Mouse (Mus musculus): ENCODE measurements around the gene Mlh1. TPM values are rescaled to one million over a fixed set of nuclear protein-coding genes. Genes with fewer than 3 reads are reported as not detected.

The Mlh1 gene
- total and polyA plus RNA-seq, 2 experiments from 2014 or later: 16.1 to 19.4 TPM

DNA sequence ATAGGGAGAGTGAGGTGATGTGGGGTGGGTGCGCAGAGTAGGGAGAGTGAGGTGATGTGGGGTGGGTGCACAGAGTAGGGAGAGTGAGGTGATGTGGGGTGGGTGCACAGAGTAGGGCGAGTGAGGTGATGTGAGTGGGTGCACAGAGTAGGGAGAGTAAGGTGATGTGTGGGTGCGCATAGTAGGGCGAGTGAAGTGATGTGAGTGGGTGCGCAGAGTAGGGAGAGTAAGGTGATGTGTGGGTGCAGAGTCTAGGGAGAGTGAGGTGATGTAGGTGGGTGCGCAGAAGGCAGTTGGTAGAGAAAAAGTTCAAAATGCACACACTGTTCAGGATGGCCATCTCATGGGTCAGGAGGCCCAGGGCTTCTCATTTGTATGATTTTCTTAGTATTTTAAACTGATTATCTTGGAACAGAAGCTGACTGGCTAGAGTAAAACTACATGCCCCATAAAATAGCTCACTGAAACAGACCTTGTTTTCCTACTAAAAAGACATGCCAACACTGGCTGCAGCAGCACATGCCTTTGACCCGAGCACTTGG, 62.4 kb downstream of the Mlh1 start:
- no peak overlapping the region for H3K4me3 ChIP-seq (ENCODE audit: low read length)
- no peak overlapping the region for H3K27ac ChIP-seq
- H3K9me3 ChIP-seq (ENCODE audit: low read length): no peaks in the 10 kb centered on the region
- H3K36me3 ChIP-seq (ENCODE audit: insufficient read depth, low read length): peaks cover 4% of the 10 kb centered on the region; the same call in 1 of the 2 replicates
- H3K4me1 ChIP-seq (ENCODE audit: insufficient read depth, low read length): no peaks in the 10 kb centered on the region
- H3K27me3 ChIP-seq (ENCODE audit: insufficient read depth, low read length): no peaks in the 10 kb centered on the region
- H3K9ac ChIP-seq (replicated peaks; ENCODE audit: low read length): no peak overlapping the region
- WGBS: 94% methylated on average over 7 of the region's 7 CpGs
- H3K4me2 ChIP-seq (ENCODE audit: low read depth, low read length): no peak overlapping the region
- no peak for DNase-seq (ENCODE audit: low spot score)
- TF ChIP-seq CTCF (IDR thresholded peaks at IDR 0.05; ENCODE audit: low read depth): no peak
- ATAC-seq: no peak

DNA sequence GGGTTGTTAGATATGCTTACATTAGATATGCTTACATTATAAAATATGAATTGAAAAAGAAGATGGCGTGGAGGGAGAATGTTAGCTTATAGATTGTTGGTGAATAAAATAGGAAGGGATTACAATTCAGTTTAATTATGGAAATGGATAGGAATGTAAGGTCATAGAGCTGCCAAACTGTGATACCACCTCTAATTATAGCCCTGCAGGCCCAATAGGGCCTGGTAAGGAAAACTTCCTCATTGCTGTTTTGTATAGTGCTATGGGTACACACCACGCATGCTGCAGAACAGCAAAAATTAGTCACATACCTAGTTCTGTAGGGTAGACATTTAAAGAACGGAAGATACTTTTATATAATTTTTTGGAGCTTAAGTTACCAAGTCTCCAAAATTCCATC, 63.4 kb downstream of the Mlh1 start:
- H3K36me3 ChIP-seq (ENCODE audit: insufficient read depth, low read length): peaks cover 4% of the 10 kb centered on the region; the same call in 1 of the 2 replicates

GRCm38 (mm10) chr9:111207683-111208082, 63.9 kb downstream of the Mlh1 start:
- DNase-seq (ENCODE audit: low spot score) (no peak), ATAC-seq (no peak)
- no peak for TF ChIP-seq CTCF (IDR thresholded peaks at IDR 0.05; ENCODE audit: low read depth)
- Histone ChIP-seq H3K36me3 (ENCODE audit: insufficient read depth, low read length) (peaks cover 4% of the 10 kb centered on the region; the same call in 1 of the 2 replicates), H3K4me1 (ENCODE audit: insufficient read depth, low read length) (no peaks in the 10 kb centered on the region), H3K4me2 (ENCODE audit: low read depth, low read length) (no peak overlapping the region), H3K9ac (replicated peaks; ENCODE audit: low read length) (no peak overlapping the region), H3K27ac (no peak overlapping the region), H3K4me3 (ENCODE audit: low read length) (no peak overlapping the region), H3K9me3 (ENCODE audit: low read length) (no peaks in the 10 kb centered on the region), H3K27me3 (ENCODE audit: insufficient read depth, low read length) (no peaks in the 10 kb centered on the region)
- WGBS: 51% methylated on average over 3 of the region's 3 CpGs

More for the DNA sequence above, 63.4 kb downstream of the Mlh1 start:
- no peak overlapping the region for H3K27ac ChIP-seq
- H3K4me1 ChIP-seq (ENCODE audit: insufficient read depth, low read length): no peaks in the 10 kb centered on the region
- H3K4me3 ChIP-seq (ENCODE audit: low read length): no peak overlapping the region
- no peak for DNase-seq (ENCODE audit: low spot score)
- H3K9me3 ChIP-seq (ENCODE audit: low read length): no peaks in the 10 kb centered on the region
- H3K27me3 ChIP-seq (ENCODE audit: insufficient read depth, low read length): no peaks in the 10 kb centered on the region
- no peak overlapping the region for H3K9ac ChIP-seq (replicated peaks; ENCODE audit: low read length)
- no peak for ATAC-seq
- no peak overlapping the region for H3K4me2 ChIP-seq (ENCODE audit: low read depth, low read length)
- 95% methylated on average over 3 of the region's 3 CpGs for WGBS
- no peak for TF ChIP-seq CTCF (IDR thresholded peaks at IDR 0.05; ENCODE audit: low read depth)

DNA sequence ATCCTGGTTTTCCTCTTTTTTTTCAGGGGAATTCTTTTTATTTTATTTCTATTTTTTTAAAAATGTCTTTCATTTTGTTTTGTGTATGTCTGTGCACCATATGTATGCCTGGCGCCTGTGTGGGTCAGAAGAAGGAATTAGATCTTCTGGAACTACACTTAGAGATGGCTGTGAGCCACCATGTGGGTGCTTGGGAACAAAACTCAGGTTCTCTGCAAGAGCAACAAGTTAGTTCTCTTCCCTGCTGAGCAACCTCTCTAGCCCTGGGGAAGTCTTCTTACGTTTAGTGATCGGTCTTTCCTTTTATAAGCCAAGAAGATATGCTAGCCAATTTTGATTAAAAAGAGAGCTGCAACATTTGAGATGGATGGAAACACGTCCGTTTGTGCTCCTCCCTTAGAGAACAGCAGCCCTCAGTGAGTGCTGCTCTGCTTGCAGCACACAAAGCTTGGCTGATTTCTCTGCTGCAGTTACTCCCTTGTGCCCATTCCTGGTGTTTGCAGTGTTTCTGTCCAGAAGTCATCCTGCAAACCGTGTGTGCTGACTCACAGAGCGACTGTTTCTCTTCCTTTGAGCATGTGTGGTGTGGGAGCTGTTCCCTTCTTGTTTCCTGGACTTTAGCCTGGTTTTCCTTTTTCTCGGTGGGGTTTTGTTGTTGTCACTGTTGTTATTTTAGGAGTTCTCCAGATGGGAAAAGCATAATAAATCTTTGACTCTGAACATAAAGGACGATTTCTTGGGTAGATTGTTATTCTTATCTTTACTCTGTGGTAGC, 66.8 kb downstream of the Mlh1 start:
- Histone ChIP-seq H3K27me3 (ENCODE audit: insufficient read depth, low read length) (no peaks in the 10 kb centered on the region), H3K36me3 (ENCODE audit: insufficient read depth, low read length) (peaks cover 4% of the 10 kb centered on the region; the same call in 1 of the 2 replicates), H3K4me2 (ENCODE audit: low read depth, low read length) (no peak overlapping the region), H3K4me3 (ENCODE audit: low read length) (no peak overlapping the region), H3K4me1 (ENCODE audit: insufficient read depth, low read length) (no peaks in the 10 kb centered on the region), H3K27ac (no peak overlapping the region), H3K9me3 (ENCODE audit: low read length) (no peaks in the 10 kb centered on the region), H3K9ac (replicated peaks; ENCODE audit: low read length) (no peak overlapping the region)
- WGBS: 69% methylated on average over 9 of the region's 9 CpGs
- no peak for ATAC-seq
- DNase-seq (ENCODE audit: low spot score): no peak
- TF ChIP-seq CTCF (IDR thresholded peaks at IDR 0.05; ENCODE audit: low read depth): no peak

DNA sequence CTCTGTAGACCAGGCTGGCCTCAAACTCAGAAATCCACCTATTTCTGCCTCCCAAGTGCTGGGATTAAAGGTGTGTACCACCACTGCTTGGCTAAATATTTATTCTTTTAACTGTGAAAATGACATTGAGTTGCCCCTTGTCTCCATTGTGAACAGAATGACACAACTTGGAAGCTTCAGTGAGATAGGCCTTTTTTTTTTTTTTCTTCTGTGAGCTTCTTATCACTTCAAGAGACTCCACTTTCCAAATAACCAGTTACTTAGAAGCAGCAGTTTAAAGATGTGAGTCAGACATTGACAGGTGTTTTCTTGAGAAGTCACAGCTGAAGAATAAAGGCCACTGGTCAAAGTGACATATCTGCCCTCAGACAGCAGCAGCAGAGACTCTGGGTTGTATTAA, 71.4 kb downstream of the Mlh1 start:
- no peak for DNase-seq (ENCODE audit: low spot score)
- no peak overlapping the region for H3K4me3 ChIP-seq (ENCODE audit: low read length)
- H3K4me1 ChIP-seq (ENCODE audit: insufficient read depth, low read length): no peaks in the 10 kb centered on the region
- TF ChIP-seq CTCF (IDR thresholded peaks at IDR 0.05; ENCODE audit: low read depth): no peak
- no peaks in the 10 kb centered on the region for H3K9me3 ChIP-seq (ENCODE audit: low read length)
- no peak overlapping the region for H3K27ac ChIP-seq
- H3K9ac ChIP-seq (replicated peaks; ENCODE audit: low read length): no peak overlapping the region
- H3K36me3 ChIP-seq (ENCODE audit: insufficient read depth, low read length): no peaks in the 10 kb centered on the region
- H3K27me3 ChIP-seq (ENCODE audit: insufficient read depth, low read length): no peaks in the 10 kb centered on the region
- ATAC-seq: no peak
- H3K4me2 ChIP-seq (ENCODE audit: low read depth, low read length): no peak overlapping the region

DNA sequence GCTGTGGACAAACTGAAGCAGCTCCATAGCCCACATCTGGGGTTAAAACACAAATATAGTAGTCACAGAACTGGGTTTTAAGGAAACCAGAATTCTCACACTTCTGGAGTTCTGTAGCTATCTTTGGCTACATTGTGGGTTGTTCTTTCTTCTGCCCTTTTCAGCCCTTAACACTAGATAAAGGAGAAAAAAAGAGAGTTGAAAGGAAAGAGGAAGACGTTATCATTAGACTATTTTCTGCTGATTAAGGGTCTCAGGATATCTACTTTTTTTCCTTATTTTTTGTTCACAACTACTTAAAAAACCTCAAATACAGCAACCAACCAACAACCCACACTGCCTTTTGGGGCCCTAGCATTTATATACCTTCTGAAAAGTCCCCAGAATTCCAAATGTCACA, 73.3 kb downstream of the Mlh1 start:
- Histone ChIP-seq H3K9me3 (ENCODE audit: low read length) (no peaks in the 10 kb centered on the region), H3K27ac (no peak overlapping the region), H3K36me3 (ENCODE audit: insufficient read depth, low read length) (no peaks in the 10 kb centered on the region), H3K9ac (replicated peaks; ENCODE audit: low read length) (no peak overlapping the region), H3K27me3 (ENCODE audit: insufficient read depth, low read length) (no peaks in the 10 kb centered on the region), H3K4me1 (ENCODE audit: insufficient read depth, low read length) (no peaks in the 10 kb centered on the region), H3K4me2 (ENCODE audit: low read depth, low read length) (no peak overlapping the region), H3K4me3 (ENCODE audit: low read length) (no peak overlapping the region)
- 78% methylated on average over 1 of the region's 1 CpGs for WGBS
- no peak for ATAC-seq
- DNase-seq (ENCODE audit: low spot score): no peak
- no peak for TF ChIP-seq CTCF (IDR thresholded peaks at IDR 0.05; ENCODE audit: low read depth)

GRCm38 (mm10) chr9:111197712-111198111, 73.9 kb downstream of the Mlh1 start:
- no peaks in the 10 kb centered on the region for H3K9me3 ChIP-seq (ENCODE audit: low read length)
- 88% methylated on average over 4 of the region's 4 CpGs for WGBS
- no peak overlapping the region for H3K9ac ChIP-seq (replicated peaks; ENCODE audit: low read length)
- no peak for TF ChIP-seq CTCF (IDR thresholded peaks at IDR 0.05; ENCODE audit: low read depth)
- DNase-seq (ENCODE audit: low spot score) (no peak), ATAC-seq (no peak)
- H3K27ac ChIP-seq: no peak overlapping the region
- H3K27me3 ChIP-seq (ENCODE audit: insufficient read depth, low read length): no peaks in the 10 kb centered on the region
- H3K4me2 ChIP-seq (ENCODE audit: low read depth, low read length): no peak overlapping the region
- H3K4me3 ChIP-seq (ENCODE audit: low read length): no peak overlapping the region
- H3K36me3 ChIP-seq (ENCODE audit: insufficient read depth, low read length): no peaks in the 10 kb centered on the region
- no peaks in the 10 kb centered on the region for H3K4me1 ChIP-seq (ENCODE audit: insufficient read depth, low read length)
